Mouse (Mus musculus): ENCODE results near the gene Minos1.

Gene Minos1

DNA sequence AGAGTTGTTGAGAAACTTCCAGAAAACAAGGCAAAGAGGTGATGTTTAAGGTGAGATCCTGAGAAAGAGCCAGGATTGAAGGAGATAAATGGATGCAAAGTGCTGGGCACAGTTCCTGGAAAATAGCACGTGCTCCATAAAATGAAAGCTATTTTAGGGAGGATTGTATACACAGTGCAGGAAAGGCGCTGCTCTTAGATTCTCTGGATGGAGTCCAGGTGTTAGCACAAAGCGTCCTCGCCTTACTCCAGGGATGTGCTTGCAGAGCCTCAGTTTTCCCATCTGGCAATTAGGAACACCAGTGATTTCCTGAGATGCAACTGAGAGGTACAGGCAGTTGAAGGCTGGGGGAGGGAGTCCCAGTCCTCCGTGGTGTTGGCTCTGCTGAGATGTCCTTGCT is 34.7 kb downstream of the Minos1 start:
- in situ Hi-C loops (cut with MboI, MseI), result loop anchor here in 1 of 2 experiments (25.0 kb wide), 1 partner anchor 166 kb away; no protein-coding TSS in a partner anchor

DNA sequence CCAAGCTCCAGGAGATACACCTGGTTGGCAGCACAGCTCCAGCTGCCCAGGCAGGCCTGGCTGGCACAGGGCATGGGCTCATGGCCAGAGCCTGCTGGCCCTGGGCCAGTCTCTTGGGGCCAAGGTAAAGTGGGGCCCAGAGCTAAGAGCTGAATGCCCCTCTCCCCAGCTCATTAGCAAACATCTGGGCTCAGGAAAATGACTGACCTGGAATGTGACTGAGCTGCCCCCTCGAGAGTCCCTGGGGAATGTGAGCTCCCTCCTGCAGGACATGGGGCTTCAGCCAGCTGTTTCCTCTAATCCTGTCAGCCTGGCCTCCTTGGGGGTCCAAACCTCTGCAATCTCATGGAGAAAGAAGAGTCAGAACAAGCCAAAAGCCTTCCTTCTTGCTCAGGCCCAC is 35.5 kb downstream of the Minos1 start:
- in situ Hi-C loops (cut with MboI, MseI), result loop anchor here in 1 of 2 experiments (25.0 kb wide), 1 partner anchor 167 kb away; no protein-coding TSS in a partner anchor

DNA sequence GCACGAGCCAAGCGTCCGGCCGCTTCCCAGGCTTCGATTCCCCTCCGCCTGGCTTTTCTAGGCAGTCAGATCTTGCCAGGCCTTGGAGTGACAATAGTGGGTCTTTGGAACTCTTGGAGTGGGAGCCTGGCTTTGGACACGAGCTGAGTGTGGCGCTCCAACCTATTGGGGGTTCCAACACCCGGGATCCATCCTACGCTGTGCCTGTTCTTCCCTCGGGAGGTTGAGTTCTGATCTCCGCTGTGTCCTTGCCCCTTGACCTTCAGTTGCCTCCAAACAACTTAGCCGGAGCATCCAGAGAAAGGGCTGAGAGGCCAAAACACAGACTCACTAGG is 37.8 kb downstream of the Minos1 start:
- in situ Hi-C loops (cut with MboI, MseI), result loop anchor here in 1 of 2 experiments (25.0 kb wide), 1 partner anchor 169 kb away; no protein-coding TSS in a partner anchor

DNA sequence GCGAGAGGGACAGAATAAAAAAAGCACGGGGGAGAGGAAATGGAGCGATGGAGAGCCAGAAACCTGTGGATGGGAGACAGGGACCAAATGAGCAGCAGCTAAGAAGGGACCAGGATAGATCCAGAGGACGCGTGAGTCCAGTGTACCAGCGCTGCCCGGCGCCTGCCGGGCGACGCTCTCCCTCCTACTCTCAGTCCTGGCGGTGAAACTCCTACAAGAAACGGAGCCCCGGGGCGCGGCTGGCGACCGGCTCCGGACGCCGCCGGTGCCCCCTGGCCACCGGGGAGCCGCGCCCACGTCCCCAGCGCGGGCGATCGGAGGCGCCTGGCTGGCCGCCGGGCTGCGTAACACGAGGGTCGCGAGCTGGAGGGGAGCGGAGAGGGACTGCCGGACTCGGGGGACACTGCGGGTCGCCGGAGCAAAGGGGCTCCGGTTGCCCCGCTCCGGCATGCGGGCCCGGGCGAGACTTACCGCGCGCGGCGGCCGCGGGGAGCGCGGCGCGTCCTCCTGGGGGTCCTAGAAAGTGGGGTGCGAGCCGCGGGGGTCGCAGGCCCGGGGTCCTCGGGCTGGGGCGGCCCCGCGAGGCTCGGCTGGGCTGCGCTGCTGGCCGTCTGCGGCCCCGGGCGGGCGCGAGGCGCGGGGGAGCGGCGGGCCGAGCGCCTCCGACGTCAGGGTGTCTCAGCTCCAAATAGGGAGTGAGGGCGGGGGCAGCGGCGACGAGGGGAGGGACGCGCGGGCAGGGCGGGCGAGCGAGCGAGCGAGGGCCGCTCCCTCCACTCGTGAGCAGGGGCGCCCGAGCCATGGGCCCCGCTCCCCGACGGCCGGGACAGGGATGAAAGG is 38.3 kb downstream of the Minos1 start, which contains the start of gene Nbl1:
TSS of gene Nbl1 (minus strand) at position 638 of the 840 bp plus-strand sequence.
- in situ Hi-C loops (cut with MboI, MseI), result loop anchor here in 1 of 2 experiments (25.0 kb wide), 1 partner anchor 170 kb away; no protein-coding TSS in a partner anchor

DNA sequence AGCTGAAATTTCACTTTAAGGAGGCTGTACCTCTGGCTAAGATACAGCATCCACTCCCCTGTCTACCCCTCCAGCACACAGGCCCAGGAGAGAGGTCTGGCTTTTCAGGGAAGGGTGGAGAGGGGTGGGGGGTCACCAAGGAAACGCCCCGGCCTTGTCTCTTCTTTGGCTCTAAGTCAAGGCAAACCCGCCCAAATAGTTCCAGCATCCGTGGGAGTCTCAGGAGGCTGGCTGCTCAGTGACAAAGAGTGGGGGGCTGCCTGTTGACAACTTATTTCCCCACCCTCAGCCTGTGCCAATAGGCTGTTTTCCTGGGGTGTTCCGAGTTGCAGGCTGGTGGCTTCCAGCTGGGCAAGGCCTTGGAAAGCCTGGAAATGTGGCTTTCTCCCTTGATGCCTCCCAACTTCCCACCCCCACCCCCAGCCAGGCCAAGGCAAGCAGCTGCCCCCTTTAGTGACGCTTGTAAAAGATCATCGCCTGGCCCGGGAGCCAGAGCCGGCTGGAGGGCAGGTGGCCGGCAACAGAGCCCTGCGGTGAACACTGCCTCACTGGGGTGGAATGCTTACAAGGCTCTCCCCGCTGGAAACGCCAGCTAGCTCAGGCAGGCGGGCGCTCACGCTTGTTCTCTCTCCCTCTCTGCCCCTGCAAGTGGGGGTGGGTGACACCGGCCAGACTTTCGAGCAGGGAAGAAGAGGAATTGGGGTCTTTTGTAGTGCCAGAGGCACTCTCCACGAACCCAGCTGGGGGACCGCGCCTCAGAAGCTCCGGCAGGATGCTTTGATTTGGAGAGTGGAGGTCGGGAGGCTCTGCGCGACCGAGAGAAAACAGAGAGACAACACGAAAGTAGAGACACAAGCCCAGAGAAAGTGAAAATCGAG is 39.2 kb downstream of the Minos1 start:
- in situ Hi-C loops (cut with MboI, MseI), result loop anchor here in 1 of 2 experiments (25.0 kb wide), 1 partner anchor 171 kb away; no protein-coding TSS in a partner anchor

DNA sequence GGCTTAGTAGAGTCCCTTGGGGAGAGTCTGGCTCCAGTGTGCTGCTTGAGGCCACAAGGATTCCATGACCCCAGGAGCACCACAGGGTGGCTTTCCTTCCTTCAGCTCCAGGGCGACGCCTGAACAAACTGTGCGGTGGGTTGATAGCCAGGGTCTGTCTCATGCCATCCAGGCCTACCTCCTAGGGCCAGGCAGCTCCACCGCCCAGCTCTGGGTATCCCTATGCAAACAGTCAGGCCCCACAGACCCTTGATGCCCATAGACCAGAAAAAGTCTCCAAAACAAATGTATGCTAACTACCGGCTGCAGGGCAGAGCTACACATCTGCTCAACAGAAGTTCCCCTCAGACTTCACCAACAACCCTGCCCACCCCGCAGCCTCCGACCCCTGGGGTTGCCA is 39.8 kb downstream of the Minos1 start:
- in situ Hi-C loops (cut with MboI, MseI), result loop anchor here in 1 of 2 experiments (25.0 kb wide), 1 partner anchor 171 kb away; no protein-coding TSS in a partner anchor

DNA sequence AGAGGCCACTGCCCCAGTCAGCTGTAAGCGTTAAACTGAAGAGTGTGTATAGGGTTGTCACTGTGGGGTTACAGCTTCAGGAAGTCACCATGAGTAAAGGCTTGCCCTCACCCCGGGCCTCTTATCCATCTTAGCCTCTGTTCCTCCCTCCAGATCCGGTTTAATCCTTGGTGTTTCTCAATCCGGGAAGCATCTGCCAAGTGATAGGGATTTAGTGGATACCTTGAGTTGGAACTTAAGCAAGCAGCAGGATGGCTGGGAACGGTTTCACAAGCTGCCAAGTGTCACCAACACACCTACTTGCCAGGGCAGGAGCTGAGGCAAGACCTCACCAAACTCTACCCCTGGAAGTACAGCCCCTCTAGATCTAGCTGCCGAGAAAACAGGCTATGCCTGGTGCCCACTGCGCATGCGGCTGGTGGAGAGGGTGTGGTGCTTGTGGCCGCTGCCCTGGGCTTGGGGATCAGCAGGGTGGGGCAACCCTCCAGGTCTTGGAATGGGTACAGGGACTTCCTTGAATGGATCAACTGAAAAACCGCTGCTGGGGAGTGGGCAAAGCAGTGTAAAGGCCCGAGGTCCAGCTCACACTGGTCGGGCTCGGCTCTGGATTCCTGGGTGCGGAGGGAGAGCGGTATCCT is 40.5 kb downstream of the Minos1 start:
- in situ Hi-C loops (cut with MboI, MseI), result loop anchor here in 1 of 2 experiments (25.0 kb wide), 1 partner anchor 172 kb away; no protein-coding TSS in a partner anchor

DNA sequence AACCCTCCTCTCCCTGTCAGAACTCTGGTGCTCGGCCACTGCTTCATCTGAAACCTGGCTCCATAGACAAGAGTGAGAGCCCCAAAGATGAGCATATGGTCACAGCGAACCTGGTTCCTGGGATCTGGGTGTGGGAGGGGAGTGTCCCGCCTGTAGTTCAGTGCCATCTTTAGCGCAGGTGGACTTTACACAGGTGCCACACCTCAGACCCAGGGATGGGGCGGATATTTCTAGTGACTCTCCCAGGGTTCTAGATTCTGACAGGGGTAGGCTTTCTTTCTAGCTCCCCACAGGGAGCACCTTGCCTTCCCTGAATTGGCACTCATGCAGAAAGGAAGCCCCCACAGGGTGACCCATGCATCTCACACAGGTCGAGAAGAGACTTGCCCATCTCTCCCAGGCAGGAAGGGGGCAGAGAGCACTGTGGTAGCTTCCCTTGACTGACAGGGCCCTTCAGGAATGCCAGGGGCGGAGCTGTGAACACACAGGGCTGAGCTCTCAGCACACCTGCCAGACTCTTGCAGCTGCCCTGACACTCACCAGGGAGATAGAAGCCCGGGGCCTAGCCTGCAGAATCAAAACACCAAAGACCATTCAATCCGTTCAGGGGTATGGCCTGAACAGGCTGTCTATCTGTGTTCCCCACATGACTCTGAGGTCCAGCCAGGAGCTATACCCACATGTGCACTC is 41.8 kb downstream of the Minos1 start:
- in situ Hi-C loops (cut with MboI, MseI), result loop anchor here (10.0 to 25.0 kb wide), 2 partner anchors 136 to 173 kb away; no protein-coding TSS in a partner anchor

DNA sequence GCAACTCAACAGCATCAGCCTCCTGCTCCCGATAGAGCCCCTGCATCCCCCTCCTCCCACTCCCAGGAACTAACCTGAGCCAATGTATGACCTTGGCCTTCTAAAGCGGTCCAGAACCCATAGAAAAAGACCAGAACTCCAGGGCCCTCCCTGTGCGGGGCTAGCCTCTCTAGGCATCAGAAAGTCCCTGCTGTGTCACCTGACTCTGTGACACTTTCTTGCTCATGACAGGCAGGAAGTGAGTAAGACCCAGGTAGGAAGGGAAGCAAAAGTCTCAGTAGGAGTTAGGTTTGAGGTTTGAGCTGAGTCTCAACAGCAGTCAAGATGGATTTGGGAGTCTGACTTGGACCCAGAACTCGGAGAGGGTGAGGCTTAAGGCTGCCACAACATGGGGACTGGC is 43.9 kb downstream of the Minos1 start:
- in situ Hi-C loops (cut with MboI, MseI), result loop anchor here (10.0 to 25.0 kb wide), 2 partner anchors 138 to 175 kb away; no protein-coding TSS in a partner anchor

DNA sequence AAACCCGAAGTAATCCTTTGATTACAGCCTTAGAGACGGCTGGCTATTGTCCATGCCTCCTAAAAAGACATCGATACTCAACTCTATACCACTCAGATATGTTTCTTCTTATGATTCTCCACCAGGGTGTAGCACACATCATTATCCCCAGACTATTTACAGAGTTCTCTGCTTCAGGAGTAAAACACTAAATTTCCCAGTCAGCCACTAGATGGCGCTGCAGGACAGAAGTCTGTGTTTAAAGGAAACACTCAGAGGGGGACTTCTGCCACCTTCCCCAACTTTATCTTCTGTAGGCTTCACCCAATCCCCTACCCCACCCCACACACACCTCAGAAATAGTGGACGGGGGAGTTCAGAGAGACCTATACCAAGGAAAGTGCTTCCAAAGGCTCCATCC is 44.9 kb downstream of the Minos1 start:
- in situ Hi-C loops (cut with MboI, MseI), result loop anchor here (10.0 to 25.0 kb wide), 2 partner anchors 139 to 176 kb away; no protein-coding TSS in a partner anchor

DNA sequence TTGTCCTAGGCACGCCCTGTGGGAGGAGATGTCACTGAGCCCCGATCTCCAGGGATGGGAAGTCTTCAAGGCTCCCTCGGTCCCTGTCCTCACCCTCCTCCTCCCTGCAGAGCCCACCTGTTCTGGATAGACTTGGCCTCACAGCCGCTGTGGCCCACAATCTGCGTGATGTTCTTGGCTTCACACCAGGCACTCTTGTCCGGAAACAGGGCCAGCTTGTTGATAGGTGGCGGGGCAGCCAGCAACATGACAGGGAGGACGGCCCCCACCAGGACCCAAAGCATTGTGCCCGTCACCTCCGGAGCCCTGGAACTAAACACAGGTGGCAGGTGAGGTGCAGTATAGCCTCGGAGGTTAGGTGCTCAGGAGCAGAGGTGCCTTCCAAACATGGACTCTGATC is 45.6 kb downstream of the Minos1 start:
- in situ Hi-C loops (cut with MboI, MseI), result loop anchor here (10.0 to 25.0 kb wide), 2 partner anchors 139 to 177 kb away; no protein-coding TSS in a partner anchor

DNA sequence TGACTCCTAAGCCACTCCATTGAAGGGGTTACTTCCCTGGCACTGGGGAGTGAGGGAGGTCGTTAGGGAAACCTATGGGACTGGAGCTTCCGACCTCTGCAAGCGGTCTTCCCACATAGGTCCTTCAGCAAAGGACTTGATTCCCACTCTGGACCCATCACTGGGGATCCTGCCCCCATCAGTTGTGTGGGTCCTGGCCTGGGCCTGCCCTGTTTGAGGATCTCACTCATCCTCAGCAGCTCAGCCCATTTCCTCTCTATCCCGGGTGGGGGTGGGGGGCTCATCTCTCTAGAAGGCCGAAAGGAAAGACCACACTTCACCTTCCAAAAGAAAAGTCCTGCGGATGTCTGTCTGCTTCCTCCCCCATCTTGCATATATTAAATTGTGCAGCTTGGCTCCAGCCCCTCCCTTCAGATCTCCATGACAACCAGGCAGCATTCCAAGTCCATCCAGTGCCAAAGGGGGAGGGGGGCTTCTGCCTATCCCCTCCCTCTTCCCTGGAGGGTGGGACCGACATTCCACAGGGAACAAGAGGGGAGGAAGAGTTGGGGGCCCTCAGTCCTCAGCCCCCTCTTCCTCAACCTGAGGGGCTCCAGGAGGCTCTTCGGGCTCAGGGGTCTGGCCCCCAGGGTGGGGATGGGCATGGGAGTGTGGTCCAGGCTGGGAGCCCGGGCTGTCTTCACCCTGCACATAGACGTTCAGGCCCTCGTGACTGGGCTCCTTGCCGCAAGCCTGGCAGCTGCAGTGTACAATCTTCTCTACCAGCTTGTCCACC is 47.9 kb downstream of the Minos1 start:
- in situ Hi-C loops (cut with MboI, MseI), result loop anchor here (5.0 to 25.0 kb wide), 3 partner anchors 142 to 179 kb away; no protein-coding TSS in a partner anchor

DNA sequence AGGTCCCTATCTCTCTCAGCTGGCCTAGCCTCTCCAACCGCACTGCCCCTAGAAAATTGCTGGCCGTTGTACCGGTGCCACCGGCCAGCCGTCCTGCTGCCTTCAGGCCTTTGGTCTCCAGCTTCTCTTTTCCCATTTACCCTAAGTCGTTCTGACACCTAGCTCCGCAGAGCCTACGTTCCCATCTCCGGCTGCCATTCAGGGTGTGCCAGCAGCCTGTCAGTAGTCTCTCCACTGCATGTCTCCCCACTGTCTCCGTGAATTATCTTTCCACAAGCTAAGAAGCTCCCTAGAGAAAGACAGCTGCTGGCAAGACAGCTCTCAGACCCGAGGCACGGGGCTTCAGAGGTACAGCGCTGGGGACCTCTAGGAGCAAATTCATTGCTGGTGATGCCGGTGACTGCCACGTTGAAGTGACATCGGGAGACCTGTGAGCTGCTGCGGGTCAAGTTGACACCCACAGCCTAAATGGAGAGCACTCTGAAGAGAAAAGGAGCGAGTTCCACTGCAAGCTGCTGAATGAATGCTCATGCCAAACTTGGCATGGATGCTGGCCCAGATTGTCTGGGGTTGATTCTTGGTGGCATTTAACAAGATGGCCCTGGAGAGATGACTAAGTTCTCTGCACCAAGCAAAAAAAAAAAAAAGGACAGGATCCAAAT is 49.5 kb downstream of the Minos1 start:
- in situ Hi-C loops (cut with MboI, MseI), result loop anchor here (5.0 to 25.0 kb wide), 3 partner anchors 143 to 181 kb away; no protein-coding TSS in a partner anchor

DNA sequence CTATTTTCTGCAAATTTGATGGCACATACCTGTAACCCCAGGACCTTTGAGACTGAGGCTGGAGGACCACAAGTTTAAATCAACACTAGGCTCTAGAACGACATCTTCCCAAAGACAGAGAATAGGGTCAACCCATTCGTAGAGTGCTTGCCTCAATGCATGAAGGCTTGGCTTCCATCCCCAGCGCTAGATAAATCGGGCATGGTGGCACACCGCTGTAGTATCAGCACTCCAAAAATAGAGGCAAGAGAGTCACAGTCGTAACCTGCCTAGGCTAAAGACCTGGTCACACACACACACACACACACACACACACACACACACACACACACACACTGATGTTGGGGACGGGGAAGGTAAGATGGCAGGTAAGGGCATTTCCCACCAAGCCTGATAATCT is 50.7 kb downstream of the Minos1 start:
- in situ Hi-C loops (cut with MboI, MseI), result loop anchor here (5.0 to 25.0 kb wide), 3 partner anchors 145 to 182 kb away; no protein-coding TSS in a partner anchor

DNA sequence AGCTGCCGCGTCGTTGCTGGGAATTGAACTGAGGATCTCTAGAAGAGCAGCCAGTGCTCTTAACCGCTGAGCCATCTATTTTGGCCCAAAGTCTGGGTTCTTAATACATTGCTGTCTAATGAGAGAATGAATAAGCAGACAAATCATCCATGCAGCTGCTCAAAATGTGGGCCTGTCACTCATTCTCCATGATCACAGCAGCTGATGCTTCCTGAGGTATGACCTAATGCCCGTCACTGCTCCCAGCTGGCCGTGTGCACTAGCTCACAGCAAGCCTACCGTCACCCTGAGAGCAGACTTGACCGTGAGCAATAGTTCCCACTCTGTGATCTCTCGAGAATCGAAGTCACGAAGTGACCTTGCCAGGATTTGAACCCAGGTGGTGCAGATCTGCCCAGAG is 51.5 kb downstream of the Minos1 start:
- in situ Hi-C loops (cut with MboI, MseI), result loop anchor here in 1 of 2 experiments (25.0 kb wide), 1 partner anchor 183 kb away; no protein-coding TSS in a partner anchor

DNA sequence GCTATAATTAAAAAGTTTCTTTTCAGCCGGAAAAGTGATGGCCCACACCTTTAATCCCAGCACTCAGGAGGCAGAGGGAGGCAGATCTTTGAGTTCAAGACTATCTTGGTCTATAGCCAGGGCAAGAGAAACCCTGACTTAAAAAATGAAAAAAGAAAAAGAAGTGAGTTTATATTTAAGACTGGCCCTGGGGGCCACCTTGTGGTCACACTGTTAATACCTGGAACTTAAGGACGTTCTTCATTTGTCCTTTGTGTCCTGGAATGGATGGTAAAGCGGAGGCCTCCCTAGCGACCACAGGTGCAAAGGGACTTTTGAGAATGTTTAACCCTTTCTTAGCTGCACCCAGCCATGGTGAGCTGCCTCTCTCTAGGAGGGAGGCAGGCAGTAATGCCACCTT is 52.2 kb downstream of the Minos1 start:
- in situ Hi-C loops (cut with MboI, MseI), result loop anchor here in 1 of 2 experiments (25.0 kb wide), 1 partner anchor 184 kb away; no protein-coding TSS in a partner anchor

DNA sequence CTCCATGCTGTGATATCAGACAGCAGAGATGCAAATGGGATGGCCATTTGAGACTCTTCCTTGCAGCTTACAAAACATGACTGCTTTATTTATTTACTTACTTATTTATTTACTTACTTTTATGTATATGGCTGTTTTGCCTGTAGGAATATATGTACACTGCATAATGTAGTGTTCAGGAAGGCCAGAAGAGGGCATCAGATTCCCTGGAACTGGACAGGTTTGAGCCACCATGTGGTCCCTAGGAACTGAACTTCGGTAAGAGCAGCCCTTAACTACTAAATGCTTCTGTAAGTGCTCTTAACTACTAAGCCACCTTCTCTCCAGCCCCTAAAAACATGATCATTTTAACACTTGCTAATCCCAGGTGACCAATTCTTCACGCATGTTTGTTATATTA is 52.6 kb downstream of the Minos1 start:
- in situ Hi-C loops (cut with MboI, MseI), result loop anchor here in 1 of 2 experiments (25.0 kb wide), 1 partner anchor 184 kb away; no protein-coding TSS in a partner anchor

DNA sequence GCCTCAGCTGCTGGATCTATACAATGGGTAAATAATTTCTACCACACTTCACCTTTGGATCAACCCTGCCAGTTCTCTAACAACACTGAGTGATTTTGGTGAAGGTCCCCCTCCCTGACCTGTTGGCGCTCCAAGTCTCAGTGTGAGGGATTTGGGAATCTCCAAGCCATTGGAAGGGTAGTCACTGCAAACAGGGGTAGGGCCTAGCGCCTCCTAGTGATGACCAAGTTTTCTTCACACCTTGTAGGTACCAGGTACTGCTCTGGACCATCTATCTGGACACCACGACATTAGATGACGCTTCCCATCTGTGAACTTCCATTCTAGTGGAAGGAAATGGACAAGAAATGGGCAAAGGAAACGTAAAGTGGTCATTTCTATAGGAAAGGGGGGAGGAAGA is 55.0 kb downstream of the Minos1 start:
- in situ Hi-C loops (cut with MboI, MseI), result loop anchor here in 1 of 2 experiments (25.0 kb wide), 1 partner anchor 186 kb away; no protein-coding TSS in a partner anchor

Data from T-helper 17 cell (primary cell).